Comparison of ENCODE assay signal across 28 mouse cellular contexts in genomic region chr17:74735392-74735791, GRCm38 (mm10). TPM values are rescaled to one million over a fixed set of nuclear protein-coding genes. Genes with fewer than 3 reads are reported as not detected.
A peak's percentile ranks its signal among the peaks of the same experiment; 100 is the strongest.
DNase-seq lines count a peak whose midpoint lies in the region; ATAC-seq and TF ChIP-seq lines count a peak whose summit lies in the region.
"Had no signal": no experiment of that assay in that cellular context is flagged by ENCODE, and none has a peak within 500 bp of the region (broad histone marks: within the 10 kb centered on the region; RNA-seq: fewer than 3 reads in every experiment).

No protein-coding gene starts in this region.

- peaks cover 6% of the 10 kb centered on the region for H3K4me1 ChIP-seq in heart, embryonic 10.5 days
- H3K4me1 ChIP-seq in liver, postnatal 0 days (ENCODE audit: insufficient read depth), result no peaks in the 10 kb centered on the region
- no peaks in the 10 kb centered on the region for H3K4me1 ChIP-seq in heart, postnatal 0 days (ENCODE audit: control insufficient read depth, insufficient read depth)
- no peaks in the 10 kb centered on the region for H3K4me1 ChIP-seq in kidney, embryonic 15.5 days
- H3K4me1 ChIP-seq in hindbrain, embryonic 16.5 days (ENCODE audit: control insufficient read depth, insufficient read depth, low read depth, low read length), result no peaks in the 10 kb centered on the region
- H3K4me1 ChIP-seq: embryonic facial prominence, embryonic 13.5 days; forebrain, embryonic 10.5 days; forebrain, embryonic 15.5 days; hindbrain, embryonic 10.5 days; hindbrain, embryonic 15.5 days; liver, embryonic 13.5 days; midbrain, embryonic 12.5 days; neural tube, embryonic 13.5 days had no signal

- peak overlapping the region; percentile 0; the same call in 1 of the 2 replicates for H3K27ac ChIP-seq in heart, embryonic 10.5 days
- no peak overlapping the region for H3K27ac ChIP-seq in liver, postnatal 0 days (ENCODE audit: low read depth)
- peak overlapping the region; percentile 0; the same call in 1 of the 2 replicates for H3K27ac ChIP-seq in heart, postnatal 0 days (ENCODE audit: low read depth)
- H3K27ac ChIP-seq in kidney, embryonic 15.5 days, result no peak overlapping the region
- H3K27ac ChIP-seq in hindbrain, embryonic 16.5 days (ENCODE audit: low read depth, low read length), result no peak overlapping the region
- H3K27ac ChIP-seq: embryonic facial prominence, embryonic 13.5 days; forebrain, embryonic 10.5 days; forebrain, embryonic 15.5 days; hindbrain, embryonic 10.5 days; hindbrain, embryonic 15.5 days; kidney, postnatal 0 days; liver, embryonic 13.5 days; macrophage; midbrain, embryonic 12.5 days; neural tube, embryonic 13.5 days had no signal

- H3K4me3 ChIP-seq in heart, embryonic 10.5 days, result no peak overlapping the region
- H3K4me3 ChIP-seq in liver, postnatal 0 days (ENCODE audit: low read depth, low read length), result no peak overlapping the region
- H3K4me3 ChIP-seq in heart, postnatal 0 days (ENCODE audit: low read depth, low read length), result no peak overlapping the region
- H3K4me3 ChIP-seq in kidney, embryonic 15.5 days (replicated peaks), result no peak overlapping the region
- no peak overlapping the region for H3K4me3 ChIP-seq in hindbrain, embryonic 16.5 days (ENCODE audit: low read length)
- H3K4me3 ChIP-seq: embryonic facial prominence, embryonic 13.5 days; forebrain, embryonic 10.5 days; forebrain, embryonic 15.5 days; hindbrain, embryonic 10.5 days; hindbrain, embryonic 15.5 days; liver, embryonic 13.5 days; midbrain, embryonic 12.5 days; myocyte; neural tube, embryonic 13.5 days had no signal

- H3K36me3 ChIP-seq in heart, embryonic 10.5 days, result peaks cover 13% of the 10 kb centered on the region
- H3K36me3 ChIP-seq in liver, postnatal 0 days (replicated peaks; ENCODE audit: insufficient read depth, low read length), result 0 out of 2 replicates have a peak, but pooled peaks cover 6% of the 10 kb centered on the region
- peaks cover 7% of the 10 kb centered on the region for H3K36me3 ChIP-seq in heart, postnatal 0 days (replicated peaks; ENCODE audit: control insufficient read depth, insufficient read depth, low read length)
- H3K36me3 ChIP-seq in kidney, embryonic 15.5 days, result peaks cover 29% of the 10 kb centered on the region
- 0 out of 2 replicates have a peak, but pooled peaks cover 3% of the 10 kb centered on the region for H3K36me3 ChIP-seq in hindbrain, embryonic 16.5 days (ENCODE audit: control insufficient read depth, insufficient read depth, low read length)

- TF ChIP-seq EP300 in liver, postnatal 0 days (IDR thresholded peaks at IDR 0.05; ENCODE audit: low read depth), result no peak
- no peak for TF ChIP-seq EP300 in heart, postnatal 0 days (IDR thresholded peaks at IDR 0.05; ENCODE audit: low read depth)

- H3K4me2 ChIP-seq in liver, postnatal 0 days (ENCODE audit: low read depth, low read length), result no peak overlapping the region
- peak overlapping the region; percentile 1; the same call in 1 of the 2 replicates for H3K4me2 ChIP-seq in heart, postnatal 0 days (ENCODE audit: low read depth, low read length)
- no peak overlapping the region for H3K4me2 ChIP-seq in kidney, embryonic 15.5 days
- H3K4me2 ChIP-seq in hindbrain, embryonic 16.5 days (ENCODE audit: low read length), result no peak overlapping the region
- H3K4me2 ChIP-seq: embryonic facial prominence, embryonic 13.5 days; forebrain, embryonic 15.5 days; hindbrain, embryonic 15.5 days; liver, embryonic 13.5 days; midbrain, embryonic 12.5 days; neural tube, embryonic 13.5 days had no signal

- 52% methylated on average over 11 of the region's 11 CpGs for WGBS in heart, embryonic 10.5 days
- WGBS in liver, postnatal 0 days (ENCODE audit: insufficient replicate concordance), result 63% methylated on average over 11 of the region's 11 CpGs
- WGBS in heart, postnatal 0 days, result 31% methylated on average over 11 of the region's 11 CpGs
- 92% methylated on average over 11 of the region's 11 CpGs for WGBS in kidney, embryonic 15.5 days
- 91% methylated on average over 11 of the region's 11 CpGs for WGBS in hindbrain, embryonic 16.5 days

- ATAC-seq in liver, postnatal 0 days, result peak; percentile 41
- peak; percentile 60 for ATAC-seq in heart, postnatal 0 days (ENCODE audit: insufficient read depth, low read depth)
- no peak for ATAC-seq in kidney, embryonic 15.5 days (replicated peaks; ENCODE audit: low FRiP score)
- ATAC-seq in hindbrain, embryonic 16.5 days, result no peak
- ATAC-seq: CD4-positive, CD25-positive, alpha-beta regulatory T cell, adult 4 months; forebrain, embryonic 15.5 days had no signal

- no peaks in the 10 kb centered on the region for H3K27me3 ChIP-seq in heart, embryonic 10.5 days (ENCODE audit: insufficient read depth, poor library complexity, severe bottlenecking)
- no peaks in the 10 kb centered on the region for H3K27me3 ChIP-seq in liver, postnatal 0 days (ENCODE audit: insufficient read depth, low read length)
- H3K27me3 ChIP-seq in heart, postnatal 0 days (ENCODE audit: control insufficient read depth, insufficient read depth, low read length), result no peaks in the 10 kb centered on the region
- no peaks in the 10 kb centered on the region for H3K27me3 ChIP-seq in kidney, embryonic 15.5 days
- no peaks in the 10 kb centered on the region for H3K27me3 ChIP-seq in hindbrain, embryonic 16.5 days (replicated peaks; ENCODE audit: control insufficient read depth, insufficient read depth, low read length)
- H3K27me3 ChIP-seq: embryonic facial prominence, embryonic 13.5 days; forebrain, embryonic 15.5 days; hindbrain, embryonic 15.5 days; liver, embryonic 13.5 days; midbrain, embryonic 12.5 days; neural tube, embryonic 13.5 days had no signal

- TF ChIP-seq CTCF in liver, postnatal 0 days (IDR thresholded peaks at IDR 0.05; ENCODE audit: low read depth), result no peak
- no peak for TF ChIP-seq CTCF in heart, postnatal 0 days (IDR thresholded peaks at IDR 0.05; ENCODE audit: low read depth)

- no peak overlapping the region for H3K9ac ChIP-seq in liver, postnatal 0 days (replicated peaks)
- H3K9ac ChIP-seq in heart, postnatal 0 days (replicated peaks; ENCODE audit: low read depth, low read length), result no peak overlapping the region
- no peak overlapping the region for H3K9ac ChIP-seq in kidney, embryonic 15.5 days
- no peak overlapping the region for H3K9ac ChIP-seq in hindbrain, embryonic 16.5 days (ENCODE audit: low read depth, low read length)
- H3K9ac ChIP-seq: embryonic facial prominence, embryonic 13.5 days; forebrain, embryonic 15.5 days; hindbrain, embryonic 15.5 days; liver, embryonic 13.5 days; midbrain, embryonic 12.5 days; neural tube, embryonic 13.5 days had no signal

- no peak for DNase-seq in heart, embryonic 10.5 days (ENCODE audit: low spot score)
- no peak for DNase-seq in heart, postnatal 4 days
- DNase-seq in liver, postnatal 0 days, result no peak
- DNase-seq in liver, result no peak
- peak; percentile 52 for DNase-seq in heart, postnatal 0 days (ENCODE audit: low spot score)
- DNase-seq: adrenal gland, postnatal 14 days; cerebellum, adult 11-12 months; cerebellum, adult 9-11 months; gastrocnemius, postnatal 25 days; kidney, adult 18-20 months; layer of hippocampus, postnatal 36 days; left cerebral cortex, postnatal 4 days; liver, embryonic 13.5 days; lung, adult 2 months; lung, postnatal 10 days had no signal

- no peaks in the 10 kb centered on the region for H3K9me3 ChIP-seq in heart, embryonic 10.5 days
- no peaks in the 10 kb centered on the region for H3K9me3 ChIP-seq in liver, postnatal 0 days (ENCODE audit: low read length)
- no peaks in the 10 kb centered on the region for H3K9me3 ChIP-seq in heart, postnatal 0 days (replicated peaks; ENCODE audit: control insufficient read depth, low read length)
- no peaks in the 10 kb centered on the region for H3K9me3 ChIP-seq in kidney, embryonic 15.5 days (replicated peaks)
- H3K9me3 ChIP-seq in hindbrain, embryonic 16.5 days (ENCODE audit: control insufficient read depth, low read length), result no peaks in the 10 kb centered on the region
- H3K9me3 ChIP-seq: embryonic facial prominence, embryonic 13.5 days; forebrain, embryonic 10.5 days; forebrain, embryonic 15.5 days; hindbrain, embryonic 10.5 days; hindbrain, embryonic 15.5 days; liver, embryonic 13.5 days; midbrain, embryonic 12.5 days; neural tube, embryonic 13.5 days had no signal

RNA-seq across cellular contexts. Expression of gene Ttc27, which starts 17.9 kb away (rescaled TPM):
- polyA plus RNA-seq in heart, embryonic 10.5 days (2016; fragmentation: Nextera tagmentation; extraction: Ambion mirVana), result 17.2 and 23.6 TPM in 2 replicates
- 10 to 100 TPM; 22.5 to 23.6 TPM for total RNA-seq in heart, postnatal 4 days (2021)
- polyA plus RNA-seq in liver, postnatal 0 days (2015; fragmentation: Nextera tagmentation; extraction: Ambion mirVana), result 6.0 and 7.1 TPM in 2 replicates
- total RNA-seq in heart, postnatal 0 days (2014; rRNA removed; ENCODE audit: low replicate concordance), result 8.5 and 11.7 TPM in 2 replicates
- polyA plus RNA-seq in heart, postnatal 0 days (2015; fragmentation: Nextera tagmentation; extraction: Ambion mirVana), result 16.2 and 17.0 TPM in 2 replicates
- 27.3 and 28.6 TPM in 2 replicates for polyA plus RNA-seq in kidney, embryonic 15.5 days (2015; fragmentation: Nextera tagmentation; extraction: Ambion mirVana)
- 17.3 and 19.3 TPM in 2 replicates for polyA plus RNA-seq in hindbrain, embryonic 16.5 days (2015; fragmentation: Nextera tagmentation; extraction: Ambion mirVana)

Comparison
In these comparisons a context has a peak if more than half of its experiments do, and no peak if none do; other contexts are left out.
1. H3K27ac ChIP-seq: peak in heart, embryonic 10.5 days (single experiment) and heart, postnatal 0 days (single experiment); none in liver, postnatal 0 days (single experiment), kidney, embryonic 15.5 days (single experiment) and hindbrain, embryonic 16.5 days (single experiment).
2. ATAC-seq: peak in liver, postnatal 0 days (single experiment) and heart, postnatal 0 days (single experiment); none in kidney, embryonic 15.5 days (single experiment) and hindbrain, embryonic 16.5 days (single experiment).